Mouse (Mus musculus) heart, embryonic 11.5 days (tissue): Measurements from ENCODE around the gene Bsx. TPM values are rescaled to one million over a fixed set of nuclear protein-coding genes. Genes with fewer than 3 reads are reported as not detected.

Source experiments
- ATAC-seq: fragments of 200-750 bp; cut with Nextera tagmentation; replicated peaks from 2 replicates; pipeline ENCODE4 v1.8.0; 2017; ENCODE audit warnings: moderate library complexity; ENCODE audit not compliant: insufficient number of reproducible peaks, low FRiP score, low TSS enrichment
- H3K27ac ChIP-seq: fragments of 300-500 bp; sonication (generic); 2 replicates; pipeline ENCODE4 v1.5.1; 2014; ENCODE audit warnings: mild to moderate bottlenecking, low read depth, low read length
- H3K27me3 ChIP-seq: fragments of 300-500 bp; sonication (generic); 2 replicates; pipeline ENCODE4 v1.6.1; 2014; ENCODE audit warnings: mild to moderate bottlenecking, low read length, mixed read lengths; ENCODE audit not compliant: control insufficient read depth, insufficient read depth
- H3K36me3 ChIP-seq: fragments of 300-500 bp; sonication (generic); 2 replicates; pipeline ENCODE4 v1.6.1; 2014; ENCODE audit warnings: mild to moderate bottlenecking, low read length, moderate library complexity, mixed read lengths; ENCODE audit not compliant: control insufficient read depth, insufficient read depth
- H3K4me1 ChIP-seq: fragments of 300-500 bp; sonication (generic); 2 replicates; pipeline ENCODE4 v1.6.1; 2014; ENCODE audit warnings: low read length; ENCODE audit not compliant: control insufficient read depth, insufficient read depth
- H3K4me2 ChIP-seq: fragments of 300-500 bp; sonication (generic); 2 replicates; pipeline ENCODE4 v1.6.1; 2014; ENCODE audit warnings: mild to moderate bottlenecking, moderate library complexity
- H3K4me3 ChIP-seq: fragments of 300-500 bp; sonication (generic); 2 replicates; pipeline ENCODE4 v1.5.1; 2014; ENCODE audit warnings: low read depth, low read length
- H3K9ac ChIP-seq: fragments of 300-500 bp; sonication (generic); 2 replicates; pipeline ENCODE4 v1.6.1; 2014; ENCODE audit warnings: mild to moderate bottlenecking, low read depth, low read length, moderate library complexity
- H3K9me3 ChIP-seq: fragments of 300-500 bp; sonication (generic); replicated peaks from 2 replicates; pipeline ENCODE4 v1.6.1; 2016; ENCODE audit warnings: low read length; ENCODE audit not compliant: control insufficient read depth
- WGBS: fragments of 180-500 bp; shearing (Covaris S2); extraction: QIAGEN DNeasy Blood & Tissue Kit; methylation state at CpG from one replicate; pipeline ENCODE4 v1.1.7; 2014; ENCODE audit not compliant: insufficient replicate concordance; 5-methylcytosine and 5-hydroxymethylcytosine counted together
- polyA plus RNA-seq: library from polyadenylated mRNA; unstranded; fragments of >200 nt; fragmentation: Nextera tagmentation; extraction: Ambion mirVana; gene quantifications from 2 replicates; pipeline ENCODE4 v1.2.1, GENCODE M21; 2014

Bsx gene
- polyA plus RNA-seq, 1 experiment from 2014 or later: not detected

DNA sequence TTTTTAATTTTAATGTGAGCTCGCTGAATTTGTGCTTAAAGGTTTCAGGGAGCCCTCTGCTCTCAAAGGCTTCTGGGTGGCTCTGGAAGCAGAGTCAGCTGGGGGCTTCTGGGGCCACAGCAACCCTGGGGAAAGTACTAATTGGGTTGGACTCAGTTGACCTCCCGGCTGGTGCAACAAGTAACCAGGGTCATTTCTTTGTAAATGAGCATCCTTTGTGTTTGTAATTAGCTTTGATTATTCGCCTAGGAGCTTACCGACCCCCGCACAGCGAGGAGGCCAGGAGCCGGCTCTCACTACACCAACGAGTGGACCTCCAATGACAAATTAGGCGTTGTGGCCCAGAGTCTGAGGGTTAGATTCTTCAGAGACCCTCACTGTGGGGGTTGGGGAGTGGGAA is 14.7 kb upstream of the Bsx start:
- Histone ChIP-seq H3K27me3 (peaks cover 14% of the 10 kb centered on the region), H3K9ac (no peak overlapping the region), H3K4me2 (peak overlapping the region; percentile 64), H3K4me3 (peak overlapping the region; percentile 36), H3K9me3 (no peaks in the 10 kb centered on the region), H3K27ac (no peak overlapping the region), H3K4me1 (no peaks in the 10 kb centered on the region), H3K36me3 (no peaks in the 10 kb centered on the region)
- WGBS: 7% methylated on average over 9 of the region's 9 CpGs
- no peak for ATAC-seq

DNA sequence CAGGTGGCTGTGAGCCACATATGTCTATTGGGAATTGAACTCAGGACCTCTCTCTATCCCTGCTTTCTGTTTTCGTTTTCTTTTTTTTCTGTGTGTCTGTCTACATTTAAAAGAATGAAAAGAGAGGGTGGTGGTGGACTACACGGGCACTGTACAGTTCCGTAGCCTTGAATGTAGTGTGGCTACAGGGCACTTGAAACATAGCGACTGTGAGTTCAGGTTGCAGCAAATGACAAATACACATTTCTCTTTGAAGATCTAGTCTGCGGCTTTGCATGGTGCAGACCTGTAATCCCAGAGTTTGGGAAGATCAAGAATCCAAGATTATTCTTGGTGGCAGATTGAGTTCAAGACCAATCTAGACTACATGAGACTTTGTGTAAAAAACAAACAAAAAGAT is 3.6 kb upstream of the Bsx start:
- WGBS: 76% methylated on average over 5 of the region's 5 CpGs

DNA sequence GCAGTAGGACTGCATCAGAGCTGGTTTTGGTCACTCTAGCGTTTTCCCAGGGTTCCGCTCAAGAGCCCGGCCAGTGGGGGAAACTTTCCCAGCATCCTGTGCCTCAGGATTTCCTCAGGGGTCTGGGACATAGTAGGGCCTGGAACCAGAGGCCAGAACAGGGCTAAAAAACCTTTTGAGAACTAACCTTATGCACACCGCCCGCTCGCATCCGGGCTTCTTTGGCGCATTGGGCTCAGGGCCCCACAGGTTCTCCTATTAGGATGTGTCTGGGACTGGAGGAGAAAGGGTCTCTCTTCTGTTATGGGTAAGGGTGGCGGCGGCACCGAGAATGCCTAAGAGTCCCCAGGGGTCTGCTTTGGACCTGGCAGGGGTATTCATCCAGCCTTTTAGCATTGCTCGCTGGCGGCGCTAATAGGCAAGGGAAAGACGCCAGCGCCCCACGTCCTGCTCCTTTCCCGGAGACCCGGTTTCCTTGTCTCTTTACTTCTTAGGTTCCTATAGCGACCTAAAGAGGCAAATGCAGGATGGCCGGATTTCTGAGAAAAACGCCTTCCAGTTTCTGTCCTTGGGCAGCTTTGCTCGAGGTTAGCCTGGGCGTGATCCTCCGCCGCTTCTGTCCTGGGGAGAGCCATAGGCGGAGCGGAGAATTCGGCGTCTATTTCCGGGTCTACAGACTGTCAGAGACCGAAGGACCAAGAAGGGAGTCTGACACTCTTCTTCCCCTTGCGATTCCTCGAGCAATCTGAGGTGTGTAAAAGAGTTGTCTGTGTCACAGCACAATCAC is 2.4 kb upstream of the Bsx start:
- H3K36me3 ChIP-seq: no peaks in the 10 kb centered on the region
- ATAC-seq: no peak
- H3K27ac ChIP-seq: no peak overlapping the region
- no peaks in the 10 kb centered on the region for H3K9me3 ChIP-seq
- 1% methylated on average over 34 of the region's 34 CpGs for WGBS
- no peak overlapping the region for H3K9ac ChIP-seq
- peaks cover 75% of the 10 kb centered on the region for H3K27me3 ChIP-seq
- H3K4me1 ChIP-seq: peaks cover 6% of the 10 kb centered on the region; the same call in 1 of the 2 replicates
- peak overlapping the region; percentile 37 for H3K4me3 ChIP-seq
- H3K4me2 ChIP-seq: peak overlapping the region; percentile 55

More for the DNA sequence above, 3.6 kb upstream of the Bsx start:
- Histone ChIP-seq H3K9me3 (no peaks in the 10 kb centered on the region), H3K4me1 (peaks cover 6% of the 10 kb centered on the region; the same call in 1 of the 2 replicates), H3K4me2 (no peak overlapping the region), H3K9ac (no peak overlapping the region), H3K36me3 (no peaks in the 10 kb centered on the region), H3K4me3 (no peak overlapping the region), H3K27me3 (peaks cover 64% of the 10 kb centered on the region), H3K27ac (no peak overlapping the region)
- no peak for ATAC-seq

DNA sequence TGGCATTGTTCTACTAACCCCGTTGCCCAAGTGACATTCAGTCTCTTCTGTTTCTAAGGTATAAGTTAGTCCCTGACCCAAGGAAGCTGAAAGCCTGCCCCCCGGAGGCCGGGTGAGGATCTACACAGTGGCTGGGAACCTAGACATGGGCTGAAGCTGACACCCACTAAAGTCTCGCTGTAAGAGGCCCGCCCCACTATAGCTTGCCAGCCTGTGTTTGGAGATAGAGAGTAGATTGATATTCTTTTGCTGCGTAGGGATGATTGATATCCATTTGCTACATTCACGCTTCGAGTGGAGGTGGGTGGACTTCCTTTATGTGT is 1.8 kb upstream of the Bsx start:
- 9% methylated on average over 8 of the region's 8 CpGs for WGBS

DNA sequence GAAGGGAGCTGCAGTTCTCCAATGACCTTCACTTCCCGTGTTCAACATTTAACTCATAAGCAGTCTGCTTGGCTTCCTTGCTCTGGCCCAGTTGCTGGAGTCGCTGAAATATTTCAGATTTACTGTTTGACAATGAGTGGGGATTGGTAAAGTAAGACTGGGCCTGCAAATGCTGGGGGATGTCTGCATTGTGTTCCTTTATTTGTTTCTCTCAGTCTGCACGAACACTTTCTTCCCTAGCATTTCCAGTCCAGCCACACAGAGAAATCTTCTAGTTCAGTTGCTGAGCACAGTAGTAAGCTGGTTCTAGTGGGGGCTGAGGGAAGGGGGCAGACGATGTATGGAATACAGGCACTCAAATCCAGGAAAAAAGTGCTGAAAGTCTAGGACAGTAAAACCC is 1.0 kb downstream of the Bsx start:
- ATAC-seq: no peak
- no peak overlapping the region for H3K9ac ChIP-seq
- no peak overlapping the region for H3K27ac ChIP-seq
- peaks cover 12% of the 10 kb centered on the region; the same call in 1 of the 2 replicates for H3K4me1 ChIP-seq
- H3K36me3 ChIP-seq: no peaks in the 10 kb centered on the region
- peaks cover 97% of the 10 kb centered on the region for H3K27me3 ChIP-seq
- no peak overlapping the region for H3K4me2 ChIP-seq
- 7% methylated on average over 4 of the region's 4 CpGs for WGBS
- no peaks in the 10 kb centered on the region for H3K9me3 ChIP-seq
- no peak overlapping the region for H3K4me3 ChIP-seq

More for the DNA sequence above, 1.8 kb upstream of the Bsx start:
- peak overlapping the region; percentile 55 for H3K4me2 ChIP-seq
- H3K36me3 ChIP-seq: no peaks in the 10 kb centered on the region
- H3K27me3 ChIP-seq: peaks cover 81% of the 10 kb centered on the region
- no peaks in the 10 kb centered on the region for H3K9me3 ChIP-seq
- H3K4me1 ChIP-seq: peaks cover 6% of the 10 kb centered on the region; the same call in 1 of the 2 replicates
- ATAC-seq: no peak
- H3K27ac ChIP-seq: no peak overlapping the region
- H3K9ac ChIP-seq: no peak overlapping the region
- H3K4me3 ChIP-seq: peak overlapping the region; percentile 37

DNA sequence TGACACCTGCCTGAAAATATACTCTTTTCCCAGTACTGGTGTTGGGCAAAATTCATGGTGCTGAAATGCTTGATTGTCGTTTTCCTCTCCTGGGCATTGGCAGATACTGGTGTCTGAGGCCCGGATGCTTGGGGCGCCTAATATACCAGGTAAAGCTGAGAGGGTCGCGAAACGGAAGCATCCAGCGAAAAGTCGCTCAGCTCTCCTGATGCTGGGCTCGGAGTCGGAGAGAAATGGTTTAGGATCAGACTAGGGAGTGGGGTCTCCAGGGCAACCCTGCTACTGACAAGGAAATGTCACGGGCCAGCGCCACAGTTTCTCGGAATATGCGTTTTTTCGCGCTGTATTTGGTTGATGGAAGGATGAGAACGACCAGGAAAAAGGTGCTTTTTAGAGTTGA is 1.5 kb downstream of the Bsx start:
- no peaks in the 10 kb centered on the region for H3K36me3 ChIP-seq
- H3K4me3 ChIP-seq: no peak overlapping the region
- 3% methylated on average over 17 of the region's 17 CpGs for WGBS

DNA sequence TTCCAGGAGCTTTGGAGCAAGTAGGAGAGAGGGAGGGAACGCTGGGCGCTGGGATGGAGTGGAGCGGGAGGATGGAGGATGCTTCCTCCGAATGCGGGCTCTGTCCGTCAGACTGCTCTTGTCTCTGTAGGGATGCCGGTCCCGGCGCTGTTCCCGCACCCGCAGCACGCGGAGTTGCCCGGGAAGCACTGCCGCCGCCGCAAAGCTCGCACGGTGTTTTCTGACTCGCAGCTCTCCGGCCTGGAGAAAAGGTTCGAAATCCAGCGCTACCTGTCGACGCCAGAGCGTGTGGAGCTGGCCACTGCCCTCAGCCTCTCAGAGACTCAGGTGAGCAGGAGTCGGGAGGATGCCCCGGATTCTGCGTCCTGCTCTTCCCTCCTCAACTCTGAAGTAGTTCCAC is 2.2 kb downstream of the Bsx start:
- Histone ChIP-seq H3K9ac (no peak overlapping the region), H3K4me1 (peaks cover 12% of the 10 kb centered on the region; the same call in 1 of the 2 replicates), H3K4me2 (no peak overlapping the region), H3K4me3 (no peak overlapping the region), H3K27ac (no peak overlapping the region), H3K27me3 (peaks cover 99% of the 10 kb centered on the region), H3K36me3 (no peaks in the 10 kb centered on the region), H3K9me3 (no peaks in the 10 kb centered on the region)
- 2% methylated on average over 29 of the region's 29 CpGs for WGBS
- no peak for ATAC-seq

More for the DNA sequence above, 1.5 kb downstream of the Bsx start:
- Histone ChIP-seq H3K9ac (no peak overlapping the region), H3K4me1 (peaks cover 12% of the 10 kb centered on the region; the same call in 1 of the 2 replicates), H3K4me2 (no peak overlapping the region), H3K27ac (no peak overlapping the region), H3K27me3 (peaks cover 97% of the 10 kb centered on the region), H3K9me3 (no peaks in the 10 kb centered on the region)
- ATAC-seq: no peak

DNA sequence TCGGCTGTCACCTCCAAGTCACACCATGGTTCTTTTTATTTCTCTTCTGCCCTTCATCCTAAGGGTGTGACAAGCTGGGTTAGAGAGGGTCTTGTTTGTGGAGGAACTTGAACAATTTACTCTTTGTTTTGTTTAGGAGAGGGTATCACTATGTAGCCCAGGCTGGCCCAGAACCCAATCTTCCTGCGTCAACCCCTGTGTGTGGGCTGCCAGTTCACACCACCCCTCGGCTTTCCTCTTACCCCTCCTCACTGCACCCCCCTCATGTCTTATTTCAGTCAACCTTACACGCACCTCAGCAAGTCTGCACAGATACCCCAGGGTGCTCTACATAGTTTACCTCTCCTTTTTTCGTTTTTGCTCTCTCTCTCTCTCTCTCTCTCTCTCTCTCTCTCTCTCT is 2.8 kb downstream of the Bsx start:
- Histone ChIP-seq H3K27ac (no peak overlapping the region), H3K4me3 (no peak overlapping the region), H3K27me3 (peaks cover 99% of the 10 kb centered on the region), H3K4me1 (peaks cover 9% of the 10 kb centered on the region; the same call in 1 of the 2 replicates), H3K4me2 (no peak overlapping the region), H3K9ac (no peak overlapping the region), H3K36me3 (no peaks in the 10 kb centered on the region), H3K9me3 (no peaks in the 10 kb centered on the region)
- no peak for ATAC-seq
- 6% methylated on average over 5 of the region's 5 CpGs for WGBS
